Mouse (Mus musculus) hindbrain, embryonic 14.5 days (tissue): Measurements from ENCODE around the gene Fsd1. TPM values are rescaled to one million over a fixed set of nuclear protein-coding genes. Genes with fewer than 3 reads are reported as not detected.

Experiments used
- ATAC-seq: fragments of 200-750 bp; cut with Nextera tagmentation; 2 replicates; pipeline ENCODE4 v1.8.0; 2017; ENCODE audit warnings: moderate number of reproducible peaks, mild to moderate bottlenecking, moderate TSS enrichment, moderate library complexity; ENCODE audit not compliant: low FRiP score
- DNase-seq: peaks from one replicate; pipeline ENCODE4 v3.0.0-alpha.2; 2015; ENCODE audit warnings: low spot score
- H3K27ac ChIP-seq: fragments of 300-500 bp; sonication (generic); 2 replicates; pipeline ENCODE4 v1.5.1; 2014; ENCODE audit warnings: mild to moderate bottlenecking, moderate library complexity
- H3K27me3 ChIP-seq: fragments of 300-500 bp; sonication (generic); 2 replicates; pipeline ENCODE4 v1.6.1; 2014; ENCODE audit warnings: mild to moderate bottlenecking, low read length, mixed read lengths; ENCODE audit not compliant: control insufficient read depth, insufficient read depth
- H3K36me3 ChIP-seq: fragments of 300-500 bp; sonication (generic); replicated peaks from 2 replicates; pipeline ENCODE4 v1.6.1; 2014; ENCODE audit not compliant: control insufficient read depth, insufficient read depth
- H3K4me1 ChIP-seq: fragments of 300-500 bp; sonication (generic); replicated peaks from 2 replicates; pipeline ENCODE4 v1.6.1; 2014; ENCODE audit warnings: antibody characterized with exemption, low read length, mixed read lengths; ENCODE audit not compliant: control insufficient read depth, insufficient read depth
- H3K4me2 ChIP-seq: fragments of 300-500 bp; sonication (generic); replicated peaks from 2 replicates; pipeline ENCODE4 v1.6.1; 2014; ENCODE audit warnings: mild to moderate bottlenecking, moderate library complexity
- H3K4me3 ChIP-seq: fragments of 300-500 bp; sonication (generic); replicated peaks from 2 replicates; pipeline ENCODE4 v1.5.1; 2014; ENCODE audit warnings: mild to moderate bottlenecking, low read length
- H3K9ac ChIP-seq: fragments of 300-500 bp; sonication (generic); 2 replicates; pipeline ENCODE4 v1.6.1; 2014
- H3K9me3 ChIP-seq: fragments of 300-500 bp; sonication (generic); 2 replicates; pipeline ENCODE4 v1.6.1; 2016; ENCODE audit warnings: low read length; ENCODE audit not compliant: control insufficient read depth
- WGBS: fragments of 180-500 bp; shearing (Covaris S2); extraction: QIAGEN DNeasy Blood & Tissue Kit; methylation state at CpG from one replicate; pipeline ENCODE4 v1.1.7; 2014; 5-methylcytosine and 5-hydroxymethylcytosine counted together
- polyA plus RNA-seq: library from polyadenylated mRNA; unstranded; fragments of >200 nt; fragmentation: Nextera tagmentation; extraction: Ambion mirVana; gene quantifications from 2 replicates; pipeline ENCODE4 v1.2.1, GENCODE M21; 2014

The Fsd1 gene
- polyA plus RNA-seq, 1 experiment from 2014 or later = 167 TPM

GRCm38 (mm10) chr17:56003000-56003399 lies 16.7 kb downstream of the Fsd1 start:
- Histone ChIP-seq H3K27ac (no peak overlapping the region), H3K36me3 (no peaks in the 10 kb centered on the region), H3K4me3 (no peak overlapping the region), H3K9ac (no peak overlapping the region), H3K27me3 (peaks cover 14% of the 10 kb centered on the region; the same call in 1 of the 2 replicates), H3K4me1 (peaks cover 4% of the 10 kb centered on the region), H3K4me2 (no peak overlapping the region), H3K9me3 (no peaks in the 10 kb centered on the region)
- no peak for DNase-seq
- WGBS = 94% methylated on average over 3 of the region's 3 CpGs
- no peak for ATAC-seq

- Histone ChIP-seq H3K9me3 (no peaks in the 10 kb centered on the region), H3K4me1 (peaks cover 13% of the 10 kb centered on the region), H3K9ac (no peak within 1 kb of the TSS), H3K27ac (no peak within 1 kb of the TSS), H3K27me3 (peaks cover 4% of the 10 kb centered on the region; the same call in 1 of the 2 replicates), H3K36me3 (peaks cover 1% of the 10 kb centered on the region; the same call in 1 of the 2 replicates), H3K4me2 (no peak within 1 kb of the TSS), H3K4me3 (no peak within 1 kb of the TSS)
- 58% methylated on average over 13 of the region's 13 CpGs for WGBS
- peak; percentile 71 for DNase-seq
- ATAC-seq = no peak
These were observed 19.2 kb downstream of the Fsd1 start, which contains the start of the genes Stap2 and Mpnd for GRCm38 (mm10) chr17:56005415-56006061. Stap2 (minus strand) TSS chr17:56005584. Mpnd (plus strand) TSS chr17:56005711.

- Histone ChIP-seq H3K27me3 (no peaks in the 10 kb centered on the region), H3K4me3 (no peak overlapping the region), H3K9me3 (no peaks in the 10 kb centered on the region), H3K27ac (no peak overlapping the region), H3K9ac (no peak overlapping the region), H3K4me1 (peaks cover 25% of the 10 kb centered on the region), H3K4me2 (no peak overlapping the region), H3K36me3 (peaks cover 16% of the 10 kb centered on the region)
- 54% methylated on average over 10 of the region's 10 CpGs for WGBS
- ATAC-seq (no peak), DNase-seq (no peak)
These were observed 20.6 kb downstream of the Fsd1 start for GRCm38 (mm10) chr17:56006956-56007355.

GRCm38 (mm10) chr17:56007444-56008355 lies 21.4 kb downstream of the Fsd1 start:
- Histone ChIP-seq H3K36me3 (peaks cover 23% of the 10 kb centered on the region), H3K9ac (peak overlapping the region; percentile 13), H3K27me3 (no peaks in the 10 kb centered on the region), H3K4me2 (peak overlapping the region; percentile 91), H3K4me1 (peaks cover 25% of the 10 kb centered on the region), H3K9me3 (no peaks in the 10 kb centered on the region), H3K4me3 (peak overlapping the region; percentile 88), H3K27ac (peak overlapping the region; percentile 98)
- ATAC-seq (peak; percentile 29), DNase-seq (no peak)
- 29% methylated on average over 13 of the region's 14 CpGs for WGBS

GRCm38 (mm10) chr17:56008356-56009087 lies 22.2 kb downstream of the Fsd1 start:
- Histone ChIP-seq H3K4me3 (peak overlapping the region; percentile 88), H3K9ac (peak overlapping the region; percentile 90), H3K36me3 (peaks cover 31% of the 10 kb centered on the region), H3K9me3 (no peaks in the 10 kb centered on the region), H3K4me2 (peak overlapping the region; percentile 91), H3K27ac (peak overlapping the region; percentile 98), H3K4me1 (peaks cover 25% of the 10 kb centered on the region), H3K27me3 (no peaks in the 10 kb centered on the region)
- ATAC-seq (peak; percentile 94), DNase-seq (peak; percentile 97)
- WGBS = under 1% methylated on average over 21 of the region's 21 CpGs

GRCm38 (mm10) chr17:56009088-56009961 lies 23.0 kb downstream of the Fsd1 start:
- under 1% methylated on average over 60 of the region's 62 CpGs for WGBS
- peak; percentile 90 for ATAC-seq
- H3K9me3 ChIP-seq = no peaks in the 10 kb centered on the region

GRCm38 (mm10) chr17:56009962-56010240 lies 23.6 kb downstream of the Fsd1 start:
- Histone ChIP-seq H3K4me3 (peak overlapping the region; percentile 88), H3K9me3 (no peaks in the 10 kb centered on the region), H3K27ac (peak overlapping the region; percentile 98), H3K9ac (peak overlapping the region; percentile 90), H3K4me1 (peaks cover 25% of the 10 kb centered on the region), H3K36me3 (peaks cover 45% of the 10 kb centered on the region), H3K27me3 (no peaks in the 10 kb centered on the region), H3K4me2 (peak overlapping the region; percentile 91)
- WGBS = 25% methylated on average over 2 of the region's 2 CpGs
- ATAC-seq = no peak
- no peak for DNase-seq

More at GRCm38 (mm10) chr17:56009088-56009961, 23.0 kb downstream of the Fsd1 start:
- Histone ChIP-seq H3K4me1 (peaks cover 25% of the 10 kb centered on the region), H3K27ac (peak overlapping the region; percentile 98), H3K4me3 (peak overlapping the region; percentile 88), H3K4me2 (peak overlapping the region; percentile 91), H3K36me3 (peaks cover 39% of the 10 kb centered on the region), H3K9ac (peak overlapping the region; percentile 90), H3K27me3 (no peaks in the 10 kb centered on the region)
- DNase-seq = peak; percentile 83

GRCm38 (mm10) chr17:56010255-56010654 lies 23.9 kb downstream of the Fsd1 start:
- no peak for ATAC-seq
- peaks cover 49% of the 10 kb centered on the region for H3K36me3 ChIP-seq
- H3K4me2 ChIP-seq = peak overlapping the region; percentile 91
- WGBS = 77% methylated on average over 14 of the region's 14 CpGs
- H3K27ac ChIP-seq = peak overlapping the region; percentile 98; the same call in 1 of the 2 replicates
- no peaks in the 10 kb centered on the region for H3K27me3 ChIP-seq
- H3K9ac ChIP-seq = peak overlapping the region; percentile 90
- DNase-seq = no peak
- H3K4me3 ChIP-seq = peak overlapping the region; percentile 88
- H3K4me1 ChIP-seq = peaks cover 25% of the 10 kb centered on the region
- H3K9me3 ChIP-seq = no peaks in the 10 kb centered on the region
